Mouse (Mus musculus) MEL-GATA-1-ER (cell line): ENCODE results near the gene Gal3st2.
"Not testable (repeated sequence)": the region's sequence is repeated elsewhere in the genome, so short reads cannot be mapped to it uniquely, and the experiment has no call there.

ENCODE experiments used
- DNase-seq: peaks from one replicate; pipeline ENCODE4 v3.0.0-alpha.2; 2012; ENCODE audit warnings: low read depth; ENCODE audit errors: extremely low read depth

Gene Gal3st2

GRCm38 (mm10) chr1:93859619-93860018 lies 1.5 kb upstream of the Gal3st2 start:
- no peak for DNase-seq

- not testable (repeated sequence) for DNase-seq
Observed at GRCm38 (mm10) chr1:93871594-93872105, 10.5 kb downstream of the Gal3st2 start.

GRCm38 (mm10) chr1:93874405-93874804 lies 13.3 kb downstream of the Gal3st2 start:
- not testable (repeated sequence) for DNase-seq

- not testable (repeated sequence) for DNase-seq
Observed at GRCm38 (mm10) chr1:93881778-93882177, 20.7 kb downstream of the Gal3st2 start.

- DNase-seq = not testable (repeated sequence)
Observed at GRCm38 (mm10) chr1:93890936-93891335, 29.8 kb downstream of the Gal3st2 start.

GRCm38 (mm10) chr1:93897395-93897794 lies 36.3 kb downstream of the Gal3st2 start:
- DNase-seq = not testable (repeated sequence)

- DNase-seq = not testable (repeated sequence)
Observed at GRCm38 (mm10) chr1:93901291-93901690, 40.2 kb downstream of the Gal3st2 start.

- not testable (repeated sequence) for DNase-seq
Observed at GRCm38 (mm10) chr1:93906690-93907089, 45.6 kb downstream of the Gal3st2 start.

GRCm38 (mm10) chr1:93908977-93909586 lies 48.0 kb downstream of the Gal3st2 start:
- DNase-seq = not testable (repeated sequence)

GRCm38 (mm10) chr1:93911877-93912276 lies 50.8 kb downstream of the Gal3st2 start:
- DNase-seq = not testable (repeated sequence)

- DNase-seq = not testable (repeated sequence)
Observed at GRCm38 (mm10) chr1:93917160-93917559, 56.1 kb downstream of the Gal3st2 start.

- not testable (repeated sequence) for DNase-seq
Observed at GRCm38 (mm10) chr1:93918011-93918410, 56.9 kb downstream of the Gal3st2 start, which contains the start of gene Gal3st2b. Gal3st2b (plus strand) TSS chr1:93918311.

- DNase-seq = not testable (repeated sequence)
Observed at GRCm38 (mm10) chr1:93918775-93919174, 57.7 kb downstream of the Gal3st2 start.

- DNase-seq = not testable (repeated sequence)
Observed at GRCm38 (mm10) chr1:93919321-93919720, 58.2 kb downstream of the Gal3st2 start.

- peak; percentile 27 for DNase-seq
Observed at GRCm38 (mm10) chr1:93922609-93923008, 61.5 kb downstream of the Gal3st2 start.

- peak; percentile 22 for DNase-seq
Observed at GRCm38 (mm10) chr1:93923098-93923497, 62.0 kb downstream of the Gal3st2 start.
